Mouse (Mus musculus) heart, postnatal 25 days (tissue): ENCODE results near the gene Rps11. TPM values are rescaled to one million over a fixed set of nuclear protein-coding genes. Genes with fewer than 3 reads are reported as not detected.
"Not testable (repeated sequence)": the region's sequence is repeated elsewhere in the genome, so short reads cannot be mapped to it uniquely, and the experiment has no call there.

Experiments
- DNase-seq: peaks from one replicate; pipeline ENCODE4 v3.0.0; 2022; ENCODE audit warnings: low spot score
- intact Hi-C: fragments of 180-260 bp; cut with DNase I; formaldehyde crosslinking; loops from one replicate; pipeline ENCODE4 v1.15.1; 2025
- total RNA-seq, 2 experiments: library from RNA; stranded (reverse); gene quantifications; 2 replicates each; pipeline ENCODE4 v1.2.3; 2021

Gene Rps11
- total RNA-seq, 2 experiments from 2014 or later: 517 to 569 TPM

- peak; percentile 89 for DNase-seq
- intact Hi-C loops: loop anchor here (1.0 kb wide), 1 partner anchor 58 kb away; no protein-coding TSS in a partner anchor
These were observed 11.8 kb upstream of the Rps11 start, which contains the start of the genes Gm45713 and Flt3l for GRCm38 (mm10) chr7:45135993-45136567. Gene Gm45713, minus strand, starts transcription at chr7:45136231. Gene Flt3l, minus strand, starts transcription at chr7:45136432.

GRCm38 (mm10) chr7:45135370-45135769, 11.1 kb upstream of the Rps11 start:
- DNase-seq: no peak
- intact Hi-C loops: no loop called here

- intact Hi-C loops: no loop called here
- no peak for DNase-seq
These were observed 10.3 kb upstream of the Rps11 start for GRCm38 (mm10) chr7:45134544-45135026.

- intact Hi-C loops: no loop called here
- no peak for DNase-seq
These were observed 9.4 kb upstream of the Rps11 start for GRCm38 (mm10) chr7:45133446-45134159.

GRCm38 (mm10) chr7:45131850-45132249, 7.6 kb upstream of the Rps11 start:
- intact Hi-C loops: no loop called here
- no peak for DNase-seq

GRCm38 (mm10) chr7:45129776-45130512, 5.7 kb upstream of the Rps11 start:
- no peak for DNase-seq
- intact Hi-C loops: loop anchor here (5.0 kb wide), 1 partner anchor 143 kb away; the partner anchor contains the start of gene Prmt1

- intact Hi-C loops: loop anchor here (5.0 kb wide), 1 partner anchor 142 kb away; the partner anchor contains the start of gene Prmt1
- no peak for DNase-seq
These were observed 5.1 kb upstream of the Rps11 start for GRCm38 (mm10) chr7:45129318-45129717.

GRCm38 (mm10) chr7:45128624-45129246, 4.5 kb upstream of the Rps11 start, which contains the start of gene Rpl13a:
Gene Rpl13a, minus strand, starts transcription at chr7:45128761.
- intact Hi-C loops: loop anchor here (5.0 kb wide), 1 partner anchor 141 kb away; the partner anchor contains the start of gene Prmt1

GRCm38 (mm10) chr7:45127700-45128224, 3.5 kb upstream of the Rps11 start:
- intact Hi-C loops: loop anchor here (5.0 kb wide), 1 partner anchor 140 kb away; the partner anchor contains the start of gene Prmt1
- DNase-seq: no peak

More at GRCm38 (mm10) chr7:45128624-45129246, 4.5 kb upstream of the Rps11 start, which contains the start of gene Rpl13a:
- DNase-seq: peak; percentile 99

GRCm38 (mm10) chr7:45126844-45127699, 2.8 kb upstream of the Rps11 start:
- DNase-seq: no peak
- intact Hi-C loops: loop anchor here (5.0 kb wide), 1 partner anchor 140 kb away; the partner anchor contains the start of gene Prmt1

- intact Hi-C loops: loop anchor here (5.0 kb wide), 1 partner anchor 139 kb away; the partner anchor contains the start of gene Prmt1
- no peak for DNase-seq
These were observed 2.1 kb upstream of the Rps11 start for GRCm38 (mm10) chr7:45126147-45126843.

- not testable (repeated sequence) for DNase-seq
- intact Hi-C loops: loop anchor here (5.0 kb wide), 1 partner anchor 138 kb away; the partner anchor contains the start of gene Prmt1
These were observed 1.4 kb upstream of the Rps11 start for GRCm38 (mm10) chr7:45125649-45126048.

- intact Hi-C loops: loop anchor here (5.0 kb wide), 1 partner anchor 138 kb away; the partner anchor contains the start of gene Prmt1
- DNase-seq: no peak
These were observed 933 bp upstream of the Rps11 start for GRCm38 (mm10) chr7:45125144-45125600.

- intact Hi-C loops: no loop called here
These were observed 1.1 kb downstream of the Rps11 start for GRCm38 (mm10) chr7:45123186-45123570.

GRCm38 (mm10) chr7:45122561-45123185, 1.6 kb downstream of the Rps11 start:
- DNase-seq: no peak
- intact Hi-C loops: no loop called here

More at GRCm38 (mm10) chr7:45123186-45123570, 1.1 kb downstream of the Rps11 start:
- no peak for DNase-seq

GRCm38 (mm10) chr7:45121966-45122365, 2.3 kb downstream of the Rps11 start:
- DNase-seq: no peak
- intact Hi-C loops: loop anchor here (2.0 kb wide), 1 partner anchor 17 kb away; no protein-coding TSS in a partner anchor

GRCm38 (mm10) chr7:45121404-45121803, 2.8 kb downstream of the Rps11 start:
- DNase-seq: peak; percentile 68
- intact Hi-C loops: loop anchor here (2.0 kb wide), 1 partner anchor 17 kb away; no protein-coding TSS in a partner anchor
